Comparison of ENCODE assay signal across 10 mouse cellular contexts in genomic region chr17:72448477-72448876, GRCm38 (mm10).
DNase-seq lines count a peak whose midpoint lies in the region; ATAC-seq and TF ChIP-seq lines count a peak whose summit lies in the region.
"Had no signal": no experiment of that assay in that cellular context is flagged by ENCODE, and none has a peak within 500 bp of the region (broad histone marks: within the 10 kb centered on the region; RNA-seq: fewer than 3 reads in every experiment).

No protein-coding gene starts in this region.

- peak; percentile 90 for DNase-seq in kidney, adult 2 months
- peak; percentile 16 to 27 for DNase-seq in cerebellum, postnatal 36 days
- DNase-seq in lung, postnatal 25 days (ENCODE audit: low spot score), result peak; percentile 16
- DNase-seq in liver, embryonic 11.5 days (ENCODE audit: low spot score), result no peak
- DNase-seq: thymus, adult 18-20 months had no signal

- no peaks in the 10 kb centered on the region for H3K27me3 ChIP-seq in kidney, adult 2 months (replicated peaks; ENCODE audit: control insufficient read depth, insufficient read depth, low read length)
- H3K27me3 ChIP-seq in kidney, embryonic 14.5 days (ENCODE audit: control insufficient read depth, insufficient read depth, low read length), result no peaks in the 10 kb centered on the region
- H3K27me3 ChIP-seq in heart, embryonic 16.5 days (ENCODE audit: control insufficient read depth, insufficient read depth, low read length), result no peaks in the 10 kb centered on the region
- H3K27me3 ChIP-seq in hindbrain, embryonic 12.5 days, result no peaks in the 10 kb centered on the region
- H3K27me3 ChIP-seq in liver, embryonic 11.5 days (replicated peaks; ENCODE audit: control insufficient read depth, insufficient read depth, low read length), result no peaks in the 10 kb centered on the region
- H3K27me3 ChIP-seq: neural tube, embryonic 13.5 days had no signal

- no peak overlapping the region for H3K4me3 ChIP-seq in kidney, adult 2 months (ENCODE audit: insufficient read depth, low read depth, low read length)
- H3K4me3 ChIP-seq in kidney, embryonic 14.5 days (ENCODE audit: low read length), result no peak overlapping the region
- H3K4me3 ChIP-seq in heart, embryonic 16.5 days (ENCODE audit: low read length), result no peak overlapping the region
- H3K4me3 ChIP-seq in hindbrain, embryonic 12.5 days, result no peak overlapping the region
- H3K4me3 ChIP-seq in liver, embryonic 11.5 days (ENCODE audit: low read depth, low read length), result no peak overlapping the region
- H3K4me3 ChIP-seq: hindbrain, embryonic 10.5 days; neural tube, embryonic 13.5 days had no signal

- H3K9me3 ChIP-seq in kidney, embryonic 14.5 days (ENCODE audit: control insufficient read depth, low read length), result no peaks in the 10 kb centered on the region
- no peaks in the 10 kb centered on the region for H3K9me3 ChIP-seq in heart, embryonic 16.5 days (replicated peaks; ENCODE audit: control insufficient read depth, low read length)
- no peaks in the 10 kb centered on the region for H3K9me3 ChIP-seq in hindbrain, embryonic 12.5 days (replicated peaks)
- H3K9me3 ChIP-seq in liver, embryonic 11.5 days (ENCODE audit: control insufficient read depth, low read length), result peaks cover 2% of the 10 kb centered on the region; the same call in 1 of the 2 replicates
- H3K9me3 ChIP-seq: neural tube, embryonic 13.5 days had no signal

- no peaks in the 10 kb centered on the region for H3K36me3 ChIP-seq in kidney, adult 2 months (ENCODE audit: control insufficient read depth, insufficient read depth, low read length)
- H3K36me3 ChIP-seq in kidney, embryonic 14.5 days (ENCODE audit: control insufficient read depth, insufficient read depth, low read length), result no peaks in the 10 kb centered on the region
- H3K36me3 ChIP-seq in heart, embryonic 16.5 days (ENCODE audit: control insufficient read depth, insufficient read depth), result no peaks in the 10 kb centered on the region
- no peaks in the 10 kb centered on the region for H3K36me3 ChIP-seq in hindbrain, embryonic 12.5 days
- H3K36me3 ChIP-seq in liver, embryonic 11.5 days (ENCODE audit: control insufficient read depth, insufficient read depth, low read length), result no peaks in the 10 kb centered on the region
- H3K36me3 ChIP-seq: hindbrain, embryonic 10.5 days; neural tube, embryonic 13.5 days had no signal

- no peak for TF ChIP-seq POLR2A in kidney, adult 2 months (IDR thresholded peaks at IDR 0.05; ENCODE audit: low read depth, low read length)

- no peak overlapping the region for H3K4me2 ChIP-seq in kidney, embryonic 14.5 days (replicated peaks; ENCODE audit: low read depth, low read length)
- no peak overlapping the region for H3K4me2 ChIP-seq in heart, embryonic 16.5 days (ENCODE audit: low read depth, low read length)
- no peak overlapping the region for H3K4me2 ChIP-seq in hindbrain, embryonic 12.5 days (replicated peaks)
- H3K4me2 ChIP-seq in liver, embryonic 11.5 days, result no peak overlapping the region
- H3K4me2 ChIP-seq: neural tube, embryonic 13.5 days had no signal

- H3K9ac ChIP-seq in kidney, embryonic 14.5 days (ENCODE audit: low read depth, low read length), result no peak overlapping the region
- no peak overlapping the region for H3K9ac ChIP-seq in heart, embryonic 16.5 days (ENCODE audit: low read length)
- H3K9ac ChIP-seq in hindbrain, embryonic 12.5 days, result no peak overlapping the region
- H3K9ac ChIP-seq in liver, embryonic 11.5 days (ENCODE audit: low read depth, low read length), result no peak overlapping the region
- H3K9ac ChIP-seq: neural tube, embryonic 13.5 days had no signal

- no peak for TF ChIP-seq CTCF in kidney, adult 2 months (conservative IDR thresholded peaks at IDR 0.05; ENCODE audit: insufficient read depth, insufficient read length, low read depth, low read length)

- no peaks in the 10 kb centered on the region for H3K4me1 ChIP-seq in kidney, adult 2 months (ENCODE audit: control insufficient read depth, insufficient read depth, low read length)
- H3K4me1 ChIP-seq in kidney, embryonic 14.5 days (ENCODE audit: control insufficient read depth, insufficient read depth, low read length), result no peaks in the 10 kb centered on the region
- H3K4me1 ChIP-seq in heart, embryonic 16.5 days (ENCODE audit: control insufficient read depth, insufficient read depth, low read length), result no peaks in the 10 kb centered on the region; the same call in 1 of the 2 replicates
- H3K4me1 ChIP-seq in hindbrain, embryonic 12.5 days, result no peaks in the 10 kb centered on the region
- H3K4me1 ChIP-seq in liver, embryonic 11.5 days (replicated peaks; ENCODE audit: control insufficient read depth, insufficient read depth, low read length), result no peaks in the 10 kb centered on the region
- H3K4me1 ChIP-seq: hindbrain, embryonic 10.5 days; neural tube, embryonic 13.5 days had no signal

- 52% methylated on average over 4 of the region's 4 CpGs for WGBS in kidney, adult 2 months
- 86% methylated on average over 4 of the region's 4 CpGs for WGBS in kidney, embryonic 14.5 days
- WGBS in heart, embryonic 16.5 days, result 50% methylated on average over 4 of the region's 4 CpGs
- WGBS in hindbrain, embryonic 12.5 days, result 87% methylated on average over 4 of the region's 4 CpGs
- WGBS in liver, embryonic 11.5 days, result 72% methylated on average over 4 of the region's 4 CpGs

- ATAC-seq in kidney, embryonic 14.5 days (ENCODE audit: low FRiP score, low TSS enrichment), result no peak
- peak; percentile 55 for ATAC-seq in heart, embryonic 16.5 days (replicated peaks; ENCODE audit: extremely low read depth, insufficient read depth, low FRiP score)
- ATAC-seq in hindbrain, embryonic 12.5 days (ENCODE audit: low FRiP score), result no peak
- no peak for ATAC-seq in liver, embryonic 11.5 days (replicated peaks; ENCODE audit: low FRiP score)

- no peak overlapping the region for H3K27ac ChIP-seq in kidney, adult 2 months (ENCODE audit: insufficient read depth, low read depth, low read length)
- no peak overlapping the region for H3K27ac ChIP-seq in kidney, embryonic 14.5 days (ENCODE audit: low read depth, low read length)
- H3K27ac ChIP-seq in heart, embryonic 16.5 days (ENCODE audit: low read length), result no peak overlapping the region
- H3K27ac ChIP-seq in hindbrain, embryonic 12.5 days, result no peak overlapping the region
- H3K27ac ChIP-seq in liver, embryonic 11.5 days (ENCODE audit: low read depth, low read length), result no peak overlapping the region
- H3K27ac ChIP-seq: hindbrain, embryonic 10.5 days; neural tube, embryonic 13.5 days had no signal
